Mouse (Mus musculus) gastrocnemius, postnatal 25 days (tissue): ENCODE data around the gene Tmem127. TPM values are rescaled to one million over a fixed set of nuclear protein-coding genes. Genes with fewer than 3 reads are reported as not detected.
"Not testable (repeated sequence)": the region's sequence is repeated elsewhere in the genome, so short reads cannot be mapped to it uniquely, and the experiment has no call there.

Source experiments
- DNase-seq: peaks from one replicate; pipeline ENCODE4 v3.0.0; 2022
- total RNA-seq, 2 experiments: library from RNA; stranded (reverse); gene quantifications; 1 replicate in 1 of 2; 2 replicates in 1 of 2; pipeline ENCODE4 v1.2.3; 2021

Tmem127 gene
- total RNA-seq, 2 experiments from 2014 or later, result 22.2 to 23.6 TPM

DNA sequence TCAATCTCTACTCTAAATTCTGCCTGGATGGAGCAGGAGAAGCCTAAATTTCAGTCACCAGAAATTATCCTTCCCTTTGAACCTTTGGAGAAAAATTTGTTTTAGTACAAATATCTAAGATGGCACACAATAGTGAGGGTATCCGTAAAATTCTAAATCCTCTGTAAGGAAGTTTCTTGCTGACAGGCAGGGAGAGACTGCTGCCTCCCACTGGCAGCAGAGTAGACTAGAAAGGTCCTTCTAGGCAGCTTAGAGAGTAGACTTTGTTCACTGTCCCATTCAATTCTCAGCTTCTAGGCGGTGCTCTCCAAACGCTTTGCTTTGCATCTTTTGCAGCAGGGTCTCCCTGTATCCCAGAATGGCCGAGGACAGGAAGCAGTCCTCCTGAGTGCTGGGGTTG, 20.1 kb downstream of the Tmem127 start:
- DNase-seq, result no peak

DNA sequence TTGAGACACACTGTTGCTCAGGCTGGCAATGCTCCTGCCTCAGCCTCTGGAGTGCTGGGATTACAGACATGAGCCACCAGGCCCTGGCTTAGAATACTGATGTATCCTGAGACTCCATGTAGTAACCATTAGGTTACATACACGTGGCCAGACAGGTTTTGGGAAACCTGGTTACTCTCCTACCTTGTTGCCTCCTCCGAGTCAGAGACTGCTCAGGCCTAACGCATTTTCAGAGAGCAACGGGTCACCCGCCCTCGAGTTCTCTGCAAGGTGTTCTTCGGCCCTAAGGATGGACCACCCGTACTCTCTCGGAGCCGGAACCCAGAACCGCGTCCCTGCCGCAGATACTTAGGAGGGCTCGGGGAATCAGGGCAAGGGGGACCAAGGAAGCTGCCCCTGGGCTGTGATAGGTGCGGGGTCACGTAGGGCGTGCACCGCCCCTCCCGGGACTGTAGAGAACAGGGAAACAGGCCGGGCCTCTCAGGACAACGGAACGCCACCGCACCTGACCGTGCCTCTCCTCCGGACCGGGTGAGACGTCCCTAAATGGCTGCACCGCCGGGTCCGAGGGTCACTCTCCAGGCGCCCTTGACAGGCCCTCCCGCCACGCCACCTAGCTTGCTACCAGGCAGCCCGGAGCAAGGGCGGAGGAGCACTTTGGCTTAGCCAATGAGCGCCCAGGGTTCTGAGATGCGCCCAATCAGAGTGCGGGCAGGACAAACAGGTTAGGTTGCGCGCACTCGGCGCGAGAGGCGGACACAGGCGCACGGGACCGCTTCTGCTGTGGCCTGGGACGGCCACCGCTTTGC, 22.0 kb downstream of the Tmem127 start, which contains the start of gene Stard7:
Gene Stard7 (plus strand): TSS at position 728 of the 809 bp plus-strand sequence.
- peak; percentile 97 for DNase-seq

DNA sequence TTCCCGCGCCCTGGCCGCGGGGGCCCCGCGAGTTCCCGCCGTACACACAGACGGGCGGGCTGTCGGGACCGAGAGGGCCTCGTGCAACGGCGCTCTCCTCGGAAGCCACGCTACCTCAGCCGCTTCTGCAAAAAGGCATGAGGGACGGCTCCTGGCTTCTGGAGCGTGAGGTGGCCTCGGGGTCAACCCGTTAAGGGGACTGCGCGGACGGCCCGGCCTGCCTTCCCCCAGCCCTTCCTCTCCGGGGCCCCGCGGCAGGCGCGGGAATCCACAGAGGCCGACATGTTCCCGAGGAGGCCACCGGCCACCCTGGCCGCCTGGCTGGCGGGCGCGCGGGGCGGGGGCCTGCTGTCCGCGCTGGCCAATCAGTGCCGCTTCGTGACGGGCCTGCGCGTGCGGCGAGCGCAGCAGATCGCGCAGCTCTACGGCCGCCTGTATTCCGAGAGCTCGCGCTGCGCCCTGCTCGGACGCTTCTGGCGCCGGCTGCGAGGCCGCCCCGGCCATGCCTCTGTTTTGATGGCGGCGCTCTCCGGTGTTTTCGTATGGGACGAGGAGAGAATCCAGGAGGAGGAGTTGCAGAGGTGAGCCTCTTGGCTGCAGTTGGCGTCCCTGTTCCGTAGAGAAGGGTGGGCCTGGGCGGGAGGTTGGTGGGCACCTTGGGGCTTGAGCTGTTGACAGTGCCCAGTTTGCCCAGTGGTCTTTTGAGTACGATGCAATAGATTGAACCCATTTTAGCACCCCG, 22.8 kb downstream of the Tmem127 start:
- peak; percentile 92 for DNase-seq

DNA sequence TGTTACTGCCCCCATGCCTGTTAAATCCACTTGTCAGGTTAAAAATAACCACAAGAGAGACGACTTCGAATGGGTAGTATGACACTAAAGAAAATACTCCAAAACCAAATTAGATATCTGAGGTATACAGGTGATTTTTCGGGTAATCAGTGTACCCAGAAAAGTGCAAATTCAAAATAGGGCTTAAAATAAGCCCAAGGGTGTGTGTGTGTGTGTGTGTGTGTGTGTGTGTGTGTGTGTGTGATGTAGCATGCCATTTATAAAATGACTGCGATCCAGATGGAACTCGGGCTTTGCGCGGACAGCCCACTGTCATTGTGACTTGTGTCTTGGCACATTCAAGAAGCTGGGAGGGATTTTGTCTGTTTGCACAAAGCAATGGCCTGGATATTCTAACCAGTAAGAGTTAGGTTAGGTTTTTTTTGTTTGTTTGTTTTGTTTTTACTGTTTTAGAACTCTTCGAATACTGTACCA, 23.4 kb downstream of the Tmem127 start:
- no peak for DNase-seq

DNA sequence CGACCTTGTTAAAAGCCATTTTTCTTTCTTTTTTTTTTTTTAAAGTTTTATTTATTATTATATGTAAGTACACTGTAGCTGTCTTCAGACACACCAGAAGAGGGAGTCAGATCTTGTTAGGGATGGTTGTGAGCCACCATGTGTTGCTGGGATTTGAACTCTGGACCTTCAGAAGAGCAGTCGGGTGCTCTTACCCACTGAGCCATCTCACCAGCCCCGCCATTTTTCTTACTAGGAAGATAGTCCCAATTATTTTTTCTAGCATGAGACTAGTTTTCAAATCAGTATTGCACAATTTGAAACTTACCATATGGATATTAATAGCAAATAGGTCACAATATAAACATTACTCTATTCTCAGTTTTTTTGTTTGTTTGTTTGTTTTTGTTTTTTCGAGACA, 24.3 kb downstream of the Tmem127 start:
- DNase-seq, result not testable (repeated sequence)

DNA sequence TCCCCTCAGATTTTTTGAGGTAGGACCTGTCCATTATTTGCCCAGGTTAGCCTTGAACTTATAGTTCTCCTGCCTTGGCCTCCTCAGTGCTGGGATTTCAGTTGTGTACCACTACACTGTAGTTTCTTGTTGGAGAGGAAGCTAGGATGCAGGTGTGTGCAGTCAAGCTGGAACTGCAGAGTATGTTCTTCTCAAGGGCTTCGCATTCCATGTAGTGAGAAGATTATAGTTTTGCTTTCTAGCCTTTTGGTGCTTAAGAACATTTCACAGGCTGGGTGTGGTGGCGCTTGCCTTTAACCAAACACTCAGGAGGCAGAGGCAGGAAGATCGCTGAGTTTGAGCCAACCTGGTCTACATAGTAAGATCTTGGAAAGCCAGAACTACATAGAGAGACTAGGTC, 25.1 kb downstream of the Tmem127 start:
- DNase-seq, result no peak

DNA sequence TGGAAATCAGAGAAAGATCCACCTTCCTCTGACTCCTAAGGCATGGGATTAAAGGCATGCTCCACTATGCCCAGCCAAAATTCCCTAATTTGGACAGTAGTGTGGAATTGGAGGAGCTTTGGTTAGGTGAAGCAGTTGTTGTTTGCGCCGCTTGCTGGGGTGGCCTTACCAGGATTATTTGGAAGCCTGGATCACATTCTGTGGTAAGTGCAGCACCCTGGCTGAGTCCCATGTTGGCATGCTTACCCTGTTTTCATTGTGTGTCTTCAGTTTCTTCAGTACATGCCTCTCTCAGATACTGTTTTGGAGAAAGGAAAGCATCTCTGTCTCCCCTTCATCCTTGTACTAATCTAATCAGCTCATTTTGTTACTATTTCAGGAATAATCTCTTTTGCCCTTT, 26.9 kb downstream of the Tmem127 start:
- DNase-seq, result peak; percentile 36

DNA sequence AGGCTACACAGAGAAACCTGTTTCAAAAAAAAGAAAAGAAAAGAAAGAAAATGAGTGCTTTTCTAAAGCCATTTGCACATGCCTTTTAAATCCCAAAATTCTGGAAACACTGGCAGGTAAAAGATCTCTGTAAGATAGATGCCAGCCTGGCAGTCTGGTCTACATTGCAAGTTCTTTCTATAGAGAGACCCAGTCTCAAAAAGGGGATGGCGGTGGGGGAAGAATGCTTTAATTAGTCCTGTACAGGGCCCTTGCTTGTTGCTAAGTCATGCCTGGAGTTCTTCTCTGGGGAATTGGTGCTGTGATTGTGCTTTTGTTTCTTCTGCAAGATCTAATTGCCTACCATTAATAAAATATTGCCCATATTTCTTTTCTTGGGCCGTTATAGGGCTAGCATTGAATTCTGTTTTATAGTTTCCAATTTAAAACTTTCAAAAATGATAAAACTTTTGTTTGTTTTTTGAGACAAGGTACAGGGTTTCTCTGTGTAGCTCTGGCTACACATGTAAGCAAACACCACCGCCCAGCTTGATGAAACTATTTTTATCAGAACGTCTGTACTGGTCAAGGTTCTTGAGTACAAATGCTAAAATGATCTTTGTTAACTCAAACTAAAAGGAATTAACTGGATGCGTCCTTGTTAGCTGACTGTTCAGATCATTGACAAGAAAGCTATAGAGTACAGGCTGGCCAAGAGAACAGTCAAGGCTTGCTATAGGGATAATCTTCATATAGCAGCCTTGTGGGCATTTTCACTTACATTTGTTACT, 28.0 kb downstream of the Tmem127 start:
- DNase-seq, result no peak

DNA sequence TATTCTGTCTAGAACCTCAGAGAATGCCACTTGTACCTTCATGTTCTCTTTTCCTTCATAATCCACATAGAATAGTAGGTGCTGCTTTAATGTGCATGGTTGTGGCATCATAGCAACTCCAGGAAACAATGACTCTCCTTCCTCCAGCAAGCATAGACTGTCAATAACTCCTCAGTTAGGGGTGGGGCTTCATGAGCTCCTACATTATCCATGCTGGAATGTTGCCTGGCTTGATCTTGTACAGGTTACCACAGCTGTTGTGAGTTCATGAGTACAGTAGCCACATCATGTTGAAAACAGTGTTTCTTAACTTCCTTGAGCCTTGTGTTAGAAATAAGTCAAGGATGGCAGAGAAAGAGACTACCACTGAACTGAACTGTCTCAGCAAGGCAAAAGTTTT, 30.5 kb downstream of the Tmem127 start:
- DNase-seq, result no peak

DNA sequence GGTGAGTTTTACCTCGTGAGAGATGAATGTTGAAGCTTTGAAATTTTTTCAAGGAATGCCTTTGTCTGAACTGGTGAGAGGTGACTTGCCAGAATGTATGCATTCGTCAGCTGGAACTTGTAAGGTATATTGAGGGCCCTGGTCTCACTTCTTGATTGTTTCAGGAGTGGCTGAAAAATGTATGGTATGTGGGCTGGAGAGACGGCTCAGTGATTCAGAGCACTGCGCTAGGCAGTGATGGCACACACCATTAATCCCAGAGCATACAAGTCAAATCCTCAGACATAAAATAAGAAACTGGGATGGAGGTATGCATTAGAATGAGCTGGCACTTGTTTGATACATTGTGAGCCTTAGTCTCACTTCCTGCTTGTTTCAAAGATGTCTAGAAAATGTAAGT, 44.5 kb downstream of the Tmem127 start:
- DNase-seq, result no peak

DNA sequence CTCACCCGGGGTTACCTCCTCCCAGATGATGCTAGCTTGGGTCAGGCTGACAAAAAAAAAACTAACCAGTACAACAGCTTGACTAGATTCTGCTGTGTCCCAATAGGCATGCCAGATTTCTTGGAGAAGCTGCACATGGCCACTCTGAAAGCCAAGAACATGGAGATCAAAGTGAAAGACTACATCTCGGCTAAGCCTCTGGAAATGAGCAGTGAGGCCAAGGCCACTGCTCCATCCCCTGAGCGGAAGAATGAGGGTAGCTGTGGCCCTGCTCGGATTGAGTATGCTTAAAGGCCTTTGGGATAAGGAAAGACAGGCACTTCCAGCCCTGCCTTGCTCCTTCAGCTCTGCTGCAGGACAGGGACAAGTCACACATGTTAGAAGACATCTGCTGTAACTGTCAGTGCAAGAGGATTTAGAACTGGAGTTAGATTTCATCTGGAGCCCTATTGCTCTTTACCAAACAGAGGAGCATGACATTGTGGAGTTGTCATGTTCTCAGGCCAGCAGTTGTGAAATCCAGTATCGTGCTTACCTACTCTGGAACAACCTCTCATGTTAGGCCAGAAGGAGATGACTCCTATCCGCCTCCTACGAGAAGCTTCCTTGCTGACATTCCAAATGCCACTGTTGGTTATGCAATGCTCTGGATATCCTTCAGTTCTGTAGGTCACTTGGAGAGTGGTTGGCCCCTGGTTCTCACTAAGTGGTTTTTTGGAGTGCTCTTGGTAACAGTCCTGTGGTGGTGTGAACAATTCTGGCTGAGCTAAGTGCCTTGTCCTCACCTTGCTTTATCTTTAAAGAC, 49.5 kb downstream of the Tmem127 start:
- peak; percentile 64 for DNase-seq

DNA sequence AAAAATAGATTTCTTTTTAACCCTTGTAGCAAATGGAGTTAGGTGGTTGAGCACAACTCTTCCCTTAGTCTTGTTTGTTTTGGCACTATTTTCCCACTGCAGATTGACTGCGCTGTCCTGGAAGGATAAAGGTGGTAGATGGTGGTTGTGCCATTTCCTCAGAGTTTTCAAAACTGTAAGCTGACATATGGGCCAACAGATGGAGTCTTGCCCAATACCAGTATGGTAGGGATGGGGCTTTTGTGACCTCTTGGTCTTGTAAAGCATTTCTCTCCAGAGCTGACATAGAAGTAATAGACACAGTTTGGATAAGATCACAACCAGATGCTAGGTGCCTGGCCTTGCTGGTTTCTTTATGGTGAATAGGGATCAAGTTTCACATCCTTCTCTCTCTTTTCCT, 50.3 kb downstream of the Tmem127 start:
- DNase-seq, result no peak

DNA sequence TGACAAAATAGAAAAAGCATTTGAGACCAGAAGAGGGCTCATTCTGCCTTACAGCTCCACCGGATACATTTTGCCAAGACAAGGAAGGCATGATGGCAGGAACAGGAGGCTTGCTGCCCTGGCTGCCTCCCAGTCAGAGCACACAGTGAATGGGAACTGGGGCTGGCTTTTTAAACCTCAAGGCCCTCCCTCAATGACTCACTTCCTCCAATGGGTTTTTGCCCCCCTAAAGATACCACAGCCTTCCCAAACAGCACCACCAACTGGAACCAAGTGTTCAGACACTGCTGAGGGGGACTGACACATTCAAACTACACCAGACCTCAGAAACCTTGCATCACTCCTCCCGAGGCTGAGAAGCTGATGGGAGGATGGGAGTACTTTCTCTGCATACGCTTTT, 53.0 kb downstream of the Tmem127 start:
- DNase-seq, result no peak

DNA sequence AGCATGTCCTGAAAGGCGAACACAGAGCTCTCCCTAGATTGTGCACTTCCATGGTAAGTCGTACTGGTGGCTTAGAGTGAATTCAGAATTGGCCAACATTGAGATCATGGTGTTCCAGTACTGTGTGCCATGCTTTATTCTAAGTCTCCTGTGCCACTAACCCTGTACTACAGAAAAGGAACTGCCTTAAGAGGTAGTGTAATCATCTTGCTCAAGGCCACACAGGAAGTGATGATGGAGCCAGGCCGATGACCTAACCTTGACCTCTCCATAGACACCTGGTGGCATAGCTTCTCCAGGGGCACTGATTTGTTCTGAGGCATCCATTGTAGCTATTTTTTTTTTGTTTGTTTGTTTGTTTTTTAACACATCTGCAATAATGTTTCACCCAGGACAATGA, 54.2 kb downstream of the Tmem127 start:
- DNase-seq, result no peak

DNA sequence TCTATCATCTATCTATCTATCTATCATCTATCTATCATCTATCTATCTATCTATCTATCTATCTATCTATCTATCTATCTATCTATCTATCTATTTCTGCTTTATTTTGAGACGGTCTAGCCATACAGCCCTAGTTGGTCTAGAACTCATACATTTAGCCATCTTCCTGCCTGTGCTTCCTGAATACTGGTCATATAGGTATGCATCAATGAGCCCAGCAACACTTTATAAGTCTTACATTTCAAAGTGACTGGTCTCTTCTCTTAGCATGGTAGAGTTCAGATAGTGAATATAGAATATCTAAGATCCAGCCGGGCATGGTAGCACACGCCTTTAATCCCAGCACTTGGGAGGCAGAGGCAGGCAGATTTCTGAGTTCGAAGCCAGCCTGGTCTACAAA, 56.5 kb downstream of the Tmem127 start:
- not testable (repeated sequence) for DNase-seq

DNA sequence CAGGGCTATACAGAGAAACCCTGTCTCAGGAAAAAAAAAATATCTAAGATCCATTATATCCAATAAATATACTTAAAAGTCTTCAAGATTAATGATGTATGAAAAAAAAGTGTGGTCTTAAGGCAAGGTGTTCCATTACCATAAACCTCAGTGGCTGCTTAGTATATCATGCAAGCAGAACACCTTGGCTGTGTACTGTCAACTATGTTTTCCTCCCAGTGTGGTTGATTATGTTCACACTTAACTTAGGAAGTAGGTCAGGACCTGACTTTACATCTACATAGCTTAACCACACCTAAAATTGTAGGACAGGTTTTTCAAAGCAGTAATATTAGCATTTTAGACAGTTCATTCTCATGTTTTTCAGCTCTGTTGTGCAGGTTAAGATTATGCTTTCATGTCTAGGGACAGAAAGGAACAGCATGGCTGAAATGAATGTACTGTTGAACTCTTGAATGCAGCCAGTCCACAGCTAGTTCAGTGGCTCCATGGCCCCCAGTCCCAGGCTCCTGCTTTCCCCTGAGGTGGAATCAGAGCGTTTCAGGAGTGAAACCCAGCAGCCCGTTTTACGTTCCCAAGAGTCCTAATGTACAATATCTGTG, 57.0 kb downstream of the Tmem127 start:
- DNase-seq, result no peak

DNA sequence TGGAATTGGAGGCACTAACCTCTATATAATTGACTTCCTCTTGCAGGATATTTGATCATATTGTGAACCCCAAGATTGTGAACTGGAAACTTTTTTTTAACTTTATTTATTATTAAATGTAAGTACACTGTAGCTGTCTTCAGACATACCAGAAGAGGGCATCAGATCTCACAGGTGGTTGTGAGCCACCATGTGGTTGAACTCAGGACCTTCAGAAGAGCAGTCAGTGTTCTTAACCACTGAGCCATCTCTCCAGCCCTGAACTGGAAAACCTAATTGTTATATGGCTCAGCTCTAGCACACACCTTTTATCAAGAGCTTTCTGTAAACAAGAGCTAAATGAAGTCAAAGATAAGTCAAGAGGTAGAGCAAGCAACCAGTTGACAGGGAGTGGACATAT, 58.4 kb downstream of the Tmem127 start:
- DNase-seq, result no peak

DNA sequence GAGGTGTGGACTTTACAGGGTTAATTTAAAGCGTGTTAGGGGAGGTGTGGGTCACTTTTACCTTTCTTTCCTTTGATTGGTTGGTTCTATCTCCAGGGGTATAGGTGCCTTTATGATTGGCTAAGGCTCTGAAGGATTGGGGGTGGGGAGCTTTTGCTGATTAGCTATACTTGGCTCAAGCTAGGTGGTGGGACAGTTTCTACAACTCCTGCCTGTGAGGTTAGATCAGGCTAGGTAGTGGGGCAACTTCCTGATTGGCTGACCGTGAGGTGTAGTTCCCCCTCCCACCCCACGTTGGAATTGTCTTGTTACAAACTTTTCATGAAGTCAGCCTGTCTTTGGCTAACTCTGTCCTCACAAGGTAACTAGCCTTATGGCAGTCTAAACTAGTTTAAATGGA, 59.5 kb downstream of the Tmem127 start:
- no peak for DNase-seq

DNA sequence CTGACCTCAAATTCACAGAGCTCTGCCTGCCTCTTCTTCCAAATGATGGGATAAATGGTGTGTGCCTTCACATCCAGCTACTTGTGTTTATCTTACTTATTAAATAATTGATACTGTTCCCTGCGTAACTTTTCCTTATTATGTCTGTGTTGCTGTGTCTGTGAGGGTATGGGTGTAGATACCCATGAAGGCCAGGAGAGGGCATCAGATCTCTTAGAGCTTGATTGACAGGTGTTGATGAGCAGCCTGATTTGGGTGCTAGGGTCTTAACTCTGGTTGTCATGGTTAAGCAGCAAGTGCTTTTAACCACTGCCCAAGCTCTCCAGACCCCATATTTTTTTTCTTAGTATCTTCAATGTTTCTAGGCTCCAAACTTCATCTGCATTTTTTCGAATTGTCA, 61.0 kb downstream of the Tmem127 start:
- no peak for DNase-seq

DNA sequence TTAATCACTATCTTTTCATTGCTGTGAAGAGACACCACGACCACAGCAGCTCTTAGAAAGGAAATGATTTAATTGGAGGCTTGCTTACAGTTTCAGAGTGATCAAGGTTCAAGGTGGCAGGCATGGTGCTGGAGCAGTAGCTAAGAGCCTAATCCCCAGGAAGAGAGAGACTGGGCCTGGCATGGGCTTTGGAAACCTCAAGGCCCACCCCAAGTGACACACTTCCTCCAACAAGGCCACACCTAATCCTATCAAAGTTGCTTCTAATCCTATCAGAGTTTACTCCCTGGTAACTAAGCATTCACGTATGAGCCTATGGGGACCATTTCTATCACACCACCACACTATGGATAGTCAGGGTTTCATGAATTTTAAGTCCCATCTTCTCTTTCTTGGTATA, 62.5 kb downstream of the Tmem127 start:
- DNase-seq, result no peak

DNA sequence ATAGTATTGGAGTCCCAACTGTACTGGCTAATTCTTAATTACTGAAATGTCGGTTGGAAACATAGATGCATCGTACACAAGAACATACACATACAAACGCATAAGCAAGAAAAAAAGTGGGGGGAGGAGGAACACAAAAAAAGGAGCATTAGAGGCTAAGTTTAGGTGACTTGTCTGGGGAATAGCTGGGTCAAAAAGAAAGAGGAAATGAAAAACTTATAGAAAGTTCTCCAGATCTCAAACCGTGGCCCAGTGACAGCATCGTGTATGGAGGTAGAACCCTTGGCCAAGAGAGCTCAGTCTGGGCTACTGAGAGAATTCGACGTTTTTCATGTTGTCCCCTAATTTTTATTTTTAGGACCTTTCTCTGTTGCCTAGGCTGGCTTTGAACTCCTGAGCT, 63.0 kb downstream of the Tmem127 start:
- no peak for DNase-seq
